Mouse (Mus musculus) T-helper 17 cell (primary cell): Measurements from ENCODE around the gene Rps6ka4.

ENCODE experiments used
- in situ Hi-C, 2 experiments: fragments of 300-600 bp; cut with MboI, MseI; formaldehyde crosslinking; loops; 1 replicate in 1 of 2; 2 replicates in 1 of 2; pipeline ENCODE4 v1.15.1; 2025; ENCODE audit warnings: high pct_unique_total_duplicates in 2 of 2

Gene Rps6ka4

DNA sequence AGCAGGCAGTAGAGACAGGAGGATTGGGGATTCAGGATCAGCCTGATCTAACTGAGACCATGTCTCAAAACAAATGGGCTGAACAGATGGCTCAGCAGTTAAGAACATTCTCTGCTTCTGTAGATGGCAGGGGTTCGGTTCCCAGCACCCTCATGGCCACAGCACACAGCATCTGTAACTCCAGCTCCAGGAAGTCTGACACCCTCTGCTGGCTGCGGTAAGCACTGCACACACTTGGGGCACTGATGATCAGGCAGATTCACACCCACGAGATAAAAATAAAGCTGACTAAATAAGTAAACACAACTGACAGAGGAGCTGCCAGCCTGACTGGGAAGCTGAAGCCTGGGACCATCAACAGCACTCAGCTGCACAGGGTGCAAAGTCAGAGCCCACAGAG, 25.5 kb downstream of the Rps6ka4 start:
- in situ Hi-C loops, result loop anchor here (10.0 kb wide), 5 partner anchors 200 to 640 kb away; no protein-coding TSS in a partner anchor

DNA sequence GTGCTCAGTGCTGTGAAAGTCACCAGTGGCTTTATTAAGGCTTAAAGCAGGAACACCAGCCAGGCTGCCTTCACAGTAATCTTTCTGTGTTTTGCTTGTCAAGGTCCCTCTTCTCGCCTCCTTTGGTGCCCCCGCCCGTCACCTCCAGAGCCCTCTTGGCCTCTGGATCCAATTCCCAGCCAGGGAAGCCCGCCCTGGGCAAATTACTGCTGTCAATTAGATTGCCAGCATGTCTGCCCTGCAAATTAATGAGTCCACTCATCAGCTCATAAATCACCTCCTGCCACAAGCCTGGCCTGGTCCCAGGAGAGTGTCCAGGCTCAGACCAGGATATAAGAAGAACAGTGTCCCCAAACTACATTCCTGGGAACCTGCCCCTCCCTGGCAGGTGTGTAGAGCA, 26.1 kb downstream of the Rps6ka4 start:
- in situ Hi-C loops, result loop anchor here (10.0 kb wide), 5 partner anchors 200 to 640 kb away; no protein-coding TSS in a partner anchor
